Mouse (Mus musculus): ENCODE measurements around the gene Atp7a. TPM values are rescaled to one million over a fixed set of nuclear protein-coding genes. Genes with fewer than 3 reads are reported as not detected.
"Not testable (repeated sequence)": the region's sequence is repeated elsewhere in the genome, so short reads cannot be mapped to it uniquely, and the experiment has no call there.

The Atp7a gene
- polyA plus RNA-seq (2012; rRNA removed), result 6.7 and 9.4 TPM in 2 replicates

GRCm38 (mm10) chrX:106026418-106027342 lies at the start of gene Atp7a:
Atp7a (plus strand) TSS chrX:106027276.
- TF ChIP-seq POLR2A (IDR thresholded peaks at IDR 0.05; ENCODE audit: borderline replicate concordance, extremely low read depth, insufficient read depth, insufficient read length, poor library complexity, severe bottlenecking), result peak; percentile 70; the same call in 1 of the 2 replicates
- TF ChIP-seq CTCF (IDR thresholded peaks at IDR 0.05; ENCODE audit: borderline replicate concordance, extremely low read depth, insufficient read depth, insufficient read length), result peak; percentile 70
- DNase-seq (ENCODE audit: low read depth), result peak; percentile 97

- TF ChIP-seq POLR2A (IDR thresholded peaks at IDR 0.05; ENCODE audit: borderline replicate concordance, extremely low read depth, insufficient read depth, insufficient read length, poor library complexity, severe bottlenecking), result no peak
- no peak for TF ChIP-seq CTCF (IDR thresholded peaks at IDR 0.05; ENCODE audit: borderline replicate concordance, extremely low read depth, insufficient read depth, insufficient read length)
- DNase-seq (ENCODE audit: low read depth), result peak; percentile 15
These were observed 25.5 kb upstream of the Atp7a start for GRCm38 (mm10) chrX:106001605-106002004.

- no peak for DNase-seq (ENCODE audit: low read depth)
- no peak for TF ChIP-seq POLR2A (IDR thresholded peaks at IDR 0.05; ENCODE audit: borderline replicate concordance, extremely low read depth, insufficient read depth, insufficient read length, poor library complexity, severe bottlenecking)
- no peak for TF ChIP-seq CTCF (IDR thresholded peaks at IDR 0.05; ENCODE audit: borderline replicate concordance, extremely low read depth, insufficient read depth, insufficient read length)
These were observed 16.3 kb upstream of the Atp7a start for GRCm38 (mm10) chrX:106010762-106011161.

GRCm38 (mm10) chrX:106011465-106012159 lies 15.5 kb upstream of the Atp7a start, which contains the start of gene Magt1:
Magt1 (minus strand) TSS chrX:106011906.
- DNase-seq (ENCODE audit: low read depth), result peak; percentile 96

DNA sequence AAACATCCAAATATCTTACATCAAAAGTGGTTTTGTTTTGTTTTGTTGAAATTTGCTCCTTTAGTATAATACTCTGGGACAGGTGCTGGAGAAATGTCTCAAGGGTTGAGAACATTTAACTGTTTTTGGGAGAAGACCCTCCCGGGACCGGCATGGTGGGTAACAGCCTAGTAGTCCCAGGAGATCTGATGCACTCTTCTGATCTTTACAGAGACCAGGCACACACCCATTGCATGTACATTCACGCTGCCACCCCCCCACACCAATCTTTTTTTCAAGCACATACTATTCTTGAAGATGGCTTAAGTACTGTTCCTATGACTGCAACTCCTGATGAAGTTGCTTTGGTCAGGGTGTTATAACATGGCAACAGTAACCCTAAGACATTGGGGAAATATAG lies 14.5 kb upstream of the Atp7a start:
- no peak for DNase-seq (ENCODE audit: low read depth)
- TF ChIP-seq POLR2A (IDR thresholded peaks at IDR 0.05; ENCODE audit: borderline replicate concordance, extremely low read depth, insufficient read depth, insufficient read length, poor library complexity, severe bottlenecking), result no peak
- TF ChIP-seq CTCF (IDR thresholded peaks at IDR 0.05; ENCODE audit: borderline replicate concordance, extremely low read depth, insufficient read depth, insufficient read length), result no peak

More at GRCm38 (mm10) chrX:106011465-106012159, 15.5 kb upstream of the Atp7a start, which contains the start of gene Magt1:
- peak; percentile 23; the same call in 1 of the 2 replicates for TF ChIP-seq POLR2A (IDR thresholded peaks at IDR 0.05; ENCODE audit: borderline replicate concordance, extremely low read depth, insufficient read depth, insufficient read length, poor library complexity, severe bottlenecking)
- no peak for TF ChIP-seq CTCF (IDR thresholded peaks at IDR 0.05; ENCODE audit: borderline replicate concordance, extremely low read depth, insufficient read depth, insufficient read length)

DNA sequence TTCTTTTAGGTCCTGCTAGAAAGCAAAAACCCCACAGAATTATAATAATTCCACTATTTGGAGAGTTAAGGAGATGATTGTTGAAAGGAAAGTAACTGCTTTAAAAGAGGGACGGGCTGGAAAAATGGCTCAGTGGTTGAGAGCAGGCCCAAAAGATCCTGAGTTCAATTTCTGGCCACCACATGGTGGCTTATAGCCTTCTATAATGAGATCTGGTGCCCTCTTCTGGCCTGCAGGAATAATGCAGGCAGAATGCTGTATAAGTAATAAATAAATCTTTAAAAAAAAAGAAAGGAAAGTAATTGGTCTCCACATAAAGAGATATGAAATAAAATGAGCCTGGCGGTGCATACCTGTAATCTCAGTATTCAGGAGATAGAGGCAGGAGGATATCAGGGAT lies 13.9 kb upstream of the Atp7a start:
- DNase-seq (ENCODE audit: low read depth), result peak; percentile 56
- TF ChIP-seq POLR2A (IDR thresholded peaks at IDR 0.05; ENCODE audit: borderline replicate concordance, extremely low read depth, insufficient read depth, insufficient read length, poor library complexity, severe bottlenecking) (no peak), CTCF (IDR thresholded peaks at IDR 0.05; ENCODE audit: borderline replicate concordance, extremely low read depth, insufficient read depth, insufficient read length) (peak; percentile 49; the same call in 1 of the 2 replicates)

GRCm38 (mm10) chrX:106014741-106015377 lies 12.2 kb upstream of the Atp7a start:
- not testable (repeated sequence) for DNase-seq (ENCODE audit: low read depth)

GRCm38 (mm10) chrX:106015571-106016322 lies 11.3 kb upstream of the Atp7a start, which contains the start of gene Cox7b:
Cox7b (plus strand) TSS chrX:106015700.
- DNase-seq (ENCODE audit: low read depth), result peak; percentile 96
- TF ChIP-seq POLR2A (IDR thresholded peaks at IDR 0.05; ENCODE audit: borderline replicate concordance, extremely low read depth, insufficient read depth, insufficient read length, poor library complexity, severe bottlenecking), result 0 out of 2 replicates have a peak, but pooled peaks have one; percentile 31
- no peak for TF ChIP-seq CTCF (IDR thresholded peaks at IDR 0.05; ENCODE audit: borderline replicate concordance, extremely low read depth, insufficient read depth, insufficient read length)

DNA sequence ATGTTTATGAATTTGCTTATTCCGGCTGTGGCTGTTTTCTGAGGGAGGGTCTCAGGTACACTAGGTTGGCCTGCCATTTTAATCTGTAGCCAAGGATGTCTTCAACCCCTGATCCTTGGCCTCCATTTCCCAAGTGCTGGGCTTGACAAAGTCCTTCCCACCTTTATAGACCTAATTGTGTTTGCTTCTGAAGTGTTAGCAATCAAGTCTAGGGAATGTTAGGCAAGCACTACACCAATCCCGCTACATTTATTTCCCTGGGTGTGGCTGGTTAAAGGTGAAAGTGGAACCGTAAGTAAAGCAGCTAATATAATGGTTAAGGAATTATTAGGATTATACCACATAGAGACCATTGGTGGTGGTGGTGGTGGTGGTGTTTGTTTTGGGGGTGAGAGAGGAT lies 10.0 kb upstream of the Atp7a start:
- no peak for TF ChIP-seq POLR2A (IDR thresholded peaks at IDR 0.05; ENCODE audit: borderline replicate concordance, extremely low read depth, insufficient read depth, insufficient read length, poor library complexity, severe bottlenecking)
- TF ChIP-seq CTCF (IDR thresholded peaks at IDR 0.05; ENCODE audit: borderline replicate concordance, extremely low read depth, insufficient read depth, insufficient read length), result no peak
- no peak for DNase-seq (ENCODE audit: low read depth)

GRCm38 (mm10) chrX:106017516-106017915 lies 9.6 kb upstream of the Atp7a start:
- no peak for DNase-seq (ENCODE audit: low read depth)
- TF ChIP-seq CTCF (IDR thresholded peaks at IDR 0.05; ENCODE audit: borderline replicate concordance, extremely low read depth, insufficient read depth, insufficient read length), result no peak
- TF ChIP-seq POLR2A (IDR thresholded peaks at IDR 0.05; ENCODE audit: borderline replicate concordance, extremely low read depth, insufficient read depth, insufficient read length, poor library complexity, severe bottlenecking), result no peak
